Mouse (Mus musculus): ENCODE results near the gene Zmiz1.

The Zmiz1 gene

GRCm38 (mm10) chr14:25513496-25513895 lies 54.5 kb downstream of the Zmiz1 start:
- DNase-seq (ENCODE audit: low spot score) = no peak

DNA sequence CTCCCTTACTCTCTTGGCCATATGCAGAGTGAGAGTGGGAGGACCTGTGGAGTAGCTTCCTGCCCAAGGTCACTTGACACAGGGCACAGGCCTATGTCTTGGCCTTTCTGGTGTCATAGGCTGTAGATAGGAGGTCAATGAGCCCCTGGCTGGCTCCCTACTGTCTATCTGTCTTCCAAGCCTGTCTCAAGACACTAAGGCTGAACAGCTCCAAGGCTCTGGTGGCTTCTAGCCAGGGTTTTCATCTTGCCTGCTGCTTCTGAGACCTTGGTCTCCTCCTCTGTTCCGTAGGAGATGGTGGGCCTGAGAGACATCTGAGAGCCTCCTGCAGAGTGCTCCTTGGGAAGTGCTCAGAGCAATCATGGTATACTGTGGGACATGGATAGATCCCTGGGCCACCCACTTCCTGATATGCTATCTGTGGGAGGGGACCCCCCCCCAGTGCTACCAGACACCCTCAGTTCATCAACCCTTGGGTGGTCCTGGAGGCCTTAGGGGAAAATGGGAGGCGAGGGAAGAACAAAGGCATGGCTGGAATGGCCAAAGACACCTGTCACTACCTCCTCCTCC lies 56.0 kb downstream of the Zmiz1 start:
- no peak for DNase-seq (ENCODE audit: low spot score)

- DNase-seq (ENCODE audit: low spot score) = no peak
These were observed 56.9 kb downstream of the Zmiz1 start for GRCm38 (mm10) chr14:25515924-25516323.

DNA sequence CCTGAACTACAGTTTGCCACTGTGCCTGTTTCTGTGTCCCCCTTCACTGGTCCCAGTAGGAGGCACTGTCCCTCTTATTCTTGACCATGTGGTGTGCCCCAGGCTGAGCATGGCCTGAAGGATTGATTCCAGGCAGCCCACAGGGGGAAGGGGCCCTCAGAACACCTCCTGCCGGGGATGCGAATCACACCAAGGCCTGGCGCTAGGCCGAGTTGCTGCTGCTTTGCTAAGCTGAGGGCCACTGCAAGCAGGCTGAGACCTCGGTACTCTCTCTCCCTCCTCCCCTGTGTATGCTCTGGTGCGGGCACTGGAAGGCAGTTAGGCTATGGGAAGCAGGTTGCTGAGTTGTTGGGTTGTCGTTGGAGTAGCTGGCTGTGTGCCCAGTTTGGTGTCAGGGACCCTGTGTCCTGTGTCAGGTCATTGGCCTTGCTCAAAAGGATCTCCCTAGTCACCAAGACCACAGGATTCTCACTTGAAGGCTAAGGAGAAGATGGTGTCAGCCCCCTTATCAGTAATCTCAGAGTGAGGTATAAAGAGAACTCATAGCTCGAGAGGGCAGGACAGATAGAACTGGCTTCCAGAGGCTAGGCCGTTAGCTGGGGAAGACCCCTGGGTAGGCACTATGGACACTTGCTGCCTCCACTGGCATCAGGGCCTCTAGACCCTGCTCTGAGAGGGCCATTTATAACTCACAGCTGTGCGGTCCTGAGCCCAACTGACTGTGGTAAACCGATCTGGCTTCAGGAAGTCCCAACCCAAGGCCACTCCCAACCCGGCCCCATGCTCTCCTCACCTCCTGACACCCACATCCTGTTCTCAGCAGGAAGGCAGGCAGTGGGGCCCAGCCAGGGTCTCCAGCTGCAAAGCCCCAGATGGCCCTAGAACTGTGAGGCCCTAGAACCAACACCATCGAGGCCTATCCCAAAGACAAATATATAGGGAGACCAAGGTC lies 57.9 kb downstream of the Zmiz1 start:
- no peak for DNase-seq (ENCODE audit: low spot score)

- DNase-seq (ENCODE audit: low spot score) = no peak
These were observed 59.7 kb downstream of the Zmiz1 start for GRCm38 (mm10) chr14:25518645-25519044.

DNA sequence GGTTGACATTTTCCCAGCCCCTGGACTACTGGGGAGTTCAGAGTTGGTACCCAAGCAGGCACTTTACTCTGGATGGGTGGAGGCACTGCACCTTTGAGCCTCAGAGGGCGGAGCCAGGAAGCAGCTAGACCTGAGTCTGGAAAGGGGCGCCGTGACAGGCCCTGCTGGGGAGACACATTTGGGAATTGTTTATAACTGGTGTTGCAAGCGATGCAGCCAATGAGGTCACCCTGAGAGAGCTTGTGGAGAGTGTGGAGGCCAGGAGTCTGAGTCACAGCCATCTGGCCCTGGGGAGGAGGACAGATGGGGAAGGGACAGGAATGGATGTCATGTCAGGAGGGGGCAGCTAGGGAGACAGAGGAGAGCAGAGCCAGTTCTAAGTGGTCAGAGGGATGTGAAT lies 60.7 kb downstream of the Zmiz1 start:
- no peak for DNase-seq (ENCODE audit: low spot score)

DNA sequence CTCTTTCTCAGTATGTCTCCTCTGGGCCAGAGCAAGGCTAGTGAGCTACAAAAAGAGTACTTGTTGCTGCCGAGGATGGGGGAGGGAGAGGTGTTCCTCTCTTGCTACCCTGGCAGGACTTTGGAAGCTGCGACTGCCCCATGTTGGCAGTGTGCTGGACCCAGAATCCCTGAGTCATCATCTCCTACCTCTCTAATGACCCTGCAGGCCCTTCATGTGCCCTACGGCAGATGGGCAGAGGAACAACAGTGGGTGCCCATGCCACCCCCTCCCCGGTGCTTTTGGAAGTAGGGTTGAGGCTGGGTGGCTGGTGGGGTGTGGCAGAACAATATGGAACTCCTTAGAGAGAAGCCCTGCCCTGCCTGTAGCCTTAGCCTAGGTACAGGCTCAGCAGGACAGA lies 61.6 kb downstream of the Zmiz1 start:
- DNase-seq (ENCODE audit: low spot score) = no peak

DNA sequence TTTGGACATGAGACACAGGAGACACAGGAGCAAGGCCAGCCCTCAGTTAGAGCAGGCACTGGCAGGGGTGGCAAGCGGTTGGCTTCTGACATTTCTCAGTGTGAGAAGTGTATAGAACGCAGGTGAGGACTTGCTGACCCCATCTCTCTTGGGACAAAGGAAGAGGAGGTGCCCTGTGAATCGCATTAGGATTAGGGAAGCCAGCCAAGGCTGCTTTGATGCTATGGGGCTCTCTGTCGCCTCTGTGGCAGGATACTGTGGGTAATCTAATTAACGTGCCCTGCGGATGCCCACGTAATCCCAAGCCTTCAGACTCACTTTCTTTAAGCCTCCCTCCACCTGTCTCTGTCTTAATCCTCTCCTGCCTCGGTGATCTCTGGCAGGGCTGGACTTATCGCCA lies 62.0 kb downstream of the Zmiz1 start:
- no peak for DNase-seq (ENCODE audit: low spot score)

- no peak for DNase-seq (ENCODE audit: low spot score)
These were observed 62.5 kb downstream of the Zmiz1 start for GRCm38 (mm10) chr14:25521500-25521899.

- no peak for DNase-seq (ENCODE audit: low spot score)
These were observed 63.4 kb downstream of the Zmiz1 start for GRCm38 (mm10) chr14:25522415-25522814.

DNA sequence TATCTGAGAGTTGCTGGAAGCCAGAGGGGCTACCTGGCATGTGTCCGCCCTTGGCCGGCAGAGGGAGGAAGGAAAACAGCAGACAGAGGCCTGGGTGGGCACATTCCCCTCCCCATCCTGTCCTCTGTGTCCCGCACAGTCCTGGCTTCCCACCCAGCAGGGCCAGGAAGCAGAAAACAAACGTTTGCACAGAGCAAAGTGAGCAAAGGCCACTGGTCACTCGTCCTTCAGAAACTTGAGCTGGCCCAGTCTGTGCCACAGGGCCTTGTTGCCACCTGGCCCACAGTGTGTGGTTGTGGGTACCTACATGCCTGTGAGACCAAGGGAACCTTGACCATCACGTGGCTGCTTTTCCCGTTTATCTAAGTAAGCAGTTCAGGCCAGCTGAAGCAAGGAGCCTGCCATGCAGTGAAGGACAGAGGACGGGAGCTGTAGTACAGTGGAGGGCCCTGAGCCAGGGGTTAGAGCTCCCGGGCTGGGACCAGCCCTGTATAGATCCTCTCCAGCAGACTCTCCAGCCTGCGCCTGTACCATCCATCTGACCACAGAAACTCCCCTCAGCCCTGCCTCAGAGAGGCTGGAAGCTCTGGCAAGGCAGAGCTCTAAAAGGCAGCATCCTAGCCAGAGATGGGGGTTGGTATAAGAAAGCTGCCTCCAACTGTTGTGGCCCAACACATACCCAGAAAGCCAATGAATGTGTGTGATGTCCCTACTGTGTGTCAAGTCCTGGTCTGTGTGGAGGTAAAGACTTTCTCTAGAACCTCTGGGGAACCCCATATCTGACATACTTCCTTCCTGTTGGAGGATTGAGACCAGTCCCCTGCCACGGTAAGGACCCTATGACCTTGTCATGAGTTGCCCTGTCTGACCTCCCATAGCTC lies 64.5 kb downstream of the Zmiz1 start:
- DNase-seq (ENCODE audit: low spot score) = no peak

DNA sequence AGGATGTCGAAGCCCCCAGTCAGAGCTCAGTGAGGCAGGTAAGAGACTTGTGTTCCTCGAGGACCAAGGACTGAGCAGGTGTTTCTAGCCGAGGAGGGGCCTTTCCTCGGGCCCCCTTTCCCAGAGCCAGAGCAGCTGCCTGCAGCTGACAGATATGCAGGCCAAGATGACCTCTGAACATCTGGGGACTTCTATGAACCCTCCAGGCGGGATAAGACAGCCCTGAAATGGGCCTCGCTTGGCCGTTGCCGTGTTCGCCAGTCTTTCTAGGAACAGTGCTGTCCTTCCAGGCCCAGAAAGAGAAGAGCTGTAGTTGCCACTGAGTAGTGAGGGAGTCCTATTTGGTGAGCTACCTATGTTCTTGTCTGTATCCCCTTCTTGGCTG lies 65.1 kb downstream of the Zmiz1 start:
- no peak for DNase-seq (ENCODE audit: low spot score)

DNA sequence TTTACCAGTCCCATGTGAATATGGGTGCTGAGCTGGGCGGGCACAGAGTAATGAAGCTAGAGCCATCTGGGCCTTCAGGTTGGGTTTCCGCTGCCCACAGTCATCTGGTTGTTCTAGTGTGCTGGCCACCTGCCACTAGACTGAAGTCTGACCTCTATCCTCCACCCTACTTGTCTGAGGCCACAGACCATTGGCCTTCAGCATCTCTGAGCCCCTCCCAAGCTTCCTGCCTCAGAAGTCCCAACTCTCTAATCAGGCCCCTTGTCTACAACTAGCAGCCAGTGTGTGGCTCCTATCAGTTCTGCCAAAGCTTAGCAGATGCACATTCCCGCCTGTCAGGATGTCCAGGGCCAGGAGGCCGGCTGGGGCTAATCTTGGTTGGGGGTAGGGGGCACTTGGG lies 65.9 kb downstream of the Zmiz1 start:
- peak; percentile 70 for DNase-seq (ENCODE audit: low spot score)

DNA sequence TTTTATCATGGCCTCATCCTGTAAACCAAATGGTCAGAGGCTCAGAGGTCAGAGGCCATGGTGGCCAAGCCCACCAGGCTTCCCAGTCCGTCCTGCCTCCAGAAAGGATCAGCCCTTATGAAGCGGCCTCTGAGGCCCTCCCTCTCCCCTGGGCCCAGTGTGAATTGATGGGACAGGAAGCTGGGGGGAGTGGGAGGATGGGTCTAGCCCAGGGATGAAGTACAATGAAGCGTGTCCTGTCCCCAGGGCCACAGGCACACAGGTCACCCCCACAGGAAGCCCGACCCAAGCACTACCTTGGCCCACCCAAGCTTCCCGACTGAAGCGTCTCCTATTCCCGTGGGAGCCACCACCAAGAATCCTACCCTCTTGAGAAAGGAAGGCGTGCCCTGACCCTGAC lies 66.7 kb downstream of the Zmiz1 start:
- no peak for DNase-seq (ENCODE audit: low spot score)

DNA sequence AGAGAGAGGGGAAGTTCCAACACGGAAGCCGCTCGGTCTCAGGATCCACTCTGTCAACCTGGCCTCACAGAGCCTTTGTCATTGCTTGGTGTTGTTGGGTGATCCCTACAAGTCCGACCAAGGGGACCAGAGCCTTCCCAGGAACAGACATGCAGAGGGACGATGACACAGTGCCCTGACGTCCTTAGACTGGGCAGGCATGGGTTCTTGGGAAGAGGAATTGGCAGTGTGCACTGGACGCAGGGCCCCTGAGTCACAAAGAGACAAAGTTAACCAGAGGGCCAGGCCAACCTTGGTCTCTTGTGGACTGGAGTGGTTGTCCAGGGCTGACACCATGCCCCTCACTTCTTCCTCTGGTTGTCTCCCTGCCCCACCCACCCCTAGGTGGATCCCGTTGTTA lies 67.9 kb downstream of the Zmiz1 start:
- DNase-seq (ENCODE audit: low spot score) = no peak

GRCm38 (mm10) chr14:25527321-25527720 lies 68.3 kb downstream of the Zmiz1 start:
- DNase-seq (ENCODE audit: low spot score) = no peak

DNA sequence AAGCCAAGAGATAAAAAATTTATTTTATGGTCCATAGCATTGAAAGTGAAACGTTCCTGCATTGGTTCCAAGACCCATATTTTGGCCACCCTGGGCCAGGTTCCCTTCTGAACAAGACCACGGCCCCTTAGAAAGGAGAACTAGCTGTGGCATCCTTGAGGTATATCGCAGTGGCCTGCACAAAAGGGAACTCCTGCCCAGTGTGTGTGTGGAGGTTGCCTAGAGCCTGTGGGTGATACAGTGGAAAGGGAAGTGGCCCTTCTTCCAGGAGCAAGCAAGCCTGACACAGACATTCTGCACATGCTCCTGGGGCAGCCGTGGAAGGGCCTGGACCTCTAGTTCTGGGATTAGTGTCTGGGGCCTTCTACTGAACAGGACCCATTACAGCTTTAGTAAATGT lies 71.4 kb downstream of the Zmiz1 start:
- no peak for DNase-seq (ENCODE audit: low spot score)

- DNase-seq (ENCODE audit: low spot score) = no peak
These were observed 71.8 kb downstream of the Zmiz1 start for GRCm38 (mm10) chr14:25530815-25531214.

DNA sequence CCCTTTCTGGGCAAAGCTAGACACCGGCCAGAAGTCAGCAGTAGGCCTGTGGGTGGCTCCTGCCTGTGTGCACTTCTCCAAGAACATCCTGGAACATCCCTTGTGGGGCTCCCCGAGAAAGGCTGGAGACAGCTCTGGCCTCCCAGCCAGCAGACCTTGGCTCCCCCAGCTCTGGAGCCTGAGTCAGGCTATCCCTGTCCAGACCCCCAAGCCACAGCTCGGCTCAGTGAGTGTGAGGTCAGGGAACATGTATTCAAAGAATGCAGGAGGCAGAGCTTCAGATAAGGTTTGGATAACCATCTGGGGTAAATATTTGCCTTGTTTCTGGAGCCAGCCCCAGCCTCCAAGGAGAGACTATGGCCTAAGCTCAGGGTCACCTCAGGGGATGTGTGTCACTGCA lies 74.0 kb downstream of the Zmiz1 start:
- peak; percentile 87 for DNase-seq (ENCODE audit: low spot score)

- peak; percentile 50 for DNase-seq (ENCODE audit: low spot score)
These were observed 74.8 kb downstream of the Zmiz1 start for GRCm38 (mm10) chr14:25533631-25534395.

- DNase-seq (ENCODE audit: low spot score) = peak; percentile 61
These were observed 75.4 kb downstream of the Zmiz1 start for GRCm38 (mm10) chr14:25534396-25534769.
